Mouse (Mus musculus) myocyte (in vitro differentiated cells): ENCODE results near the gene Rasa4. TPM values are rescaled to one million over a fixed set of nuclear protein-coding genes. Genes with fewer than 3 reads are reported as not detected.
A peak's percentile ranks its signal among the peaks of the same experiment; 100 is the strongest.

ENCODE experiments used
- H3K27me3 ChIP-seq: one replicate; pipeline ENCODE4 v1.6.1; 2011; ENCODE audit not compliant: control insufficient read depth, insufficient read depth, insufficient read length
- H3K36me3 ChIP-seq: one replicate; pipeline ENCODE4 v1.6.1; 2011; ENCODE audit not compliant: control insufficient read depth, insufficient read depth
- H3K4me2 ChIP-seq: one replicate; pipeline ENCODE4 v1.6.1; 2011; ENCODE audit warnings: low read depth, control low read depth
- H3K4me3 ChIP-seq: one replicate; pipeline ENCODE4 v1.5.1; 2011; ENCODE audit warnings: mild to moderate bottlenecking, control low read depth, moderate library complexity
- H3K79me2 ChIP-seq: one replicate; pipeline ENCODE4 v1.6.1; 2011; ENCODE audit not compliant: control insufficient read depth, insufficient read depth
- H3ac ChIP-seq: one replicate; pipeline ENCODE4 v1.6.1; 2011; ENCODE audit not compliant: control insufficient read depth, insufficient read length
- CEBPB ChIP-seq: IDR thresholded peaks from 2 replicates; pipeline ENCODE4 v1.6.1; 2011; ENCODE audit warnings: mild to moderate bottlenecking, moderate library complexity; ENCODE audit not compliant: poor library complexity, insufficient read depth, severe bottlenecking
- E2F4 ChIP-seq: IDR thresholded peaks from one replicate; pipeline ENCODE4 v1.6.1; 2011; ENCODE audit warnings: mild to moderate bottlenecking, control low read depth, moderate library complexity; ENCODE audit not compliant: insufficient read depth
- MAX ChIP-seq: IDR thresholded peaks from one replicate; pipeline ENCODE4 v1.6.1; 2011; ENCODE audit warnings: low read depth, mild to moderate bottlenecking, control low read depth
- MYOD1 ChIP-seq, 3 experiments: IDR thresholded peaks; one replicate each; pipeline ENCODE4 v1.6.1; 2011; ENCODE audit warnings: control low read depth in 2 of 3, low read depth in 2 of 3, mild to moderate bottlenecking in 2 of 3, moderate library complexity in 1 of 3; ENCODE audit not compliant: insufficient read length in 2 of 3, control insufficient read depth in 1 of 3
- MYOG ChIP-seq, 3 experiments: IDR thresholded peaks; one replicate each; pipeline ENCODE4 v1.6.1; 2011; ENCODE audit warnings: control low read depth in 2 of 3, low read depth in 2 of 3, mild to moderate bottlenecking in 2 of 3; ENCODE audit not compliant: insufficient read length in 2 of 3, control insufficient read depth in 1 of 3, insufficient read depth in 1 of 3
- POLR2A ChIP-seq: IDR thresholded peaks from one replicate; pipeline ENCODE4 v1.6.1; 2011; ENCODE audit warnings: low read depth, mild to moderate bottlenecking, control low read depth, moderate library complexity; ENCODE audit not compliant: insufficient read length
- POLR2AphosphoS2 ChIP-seq: IDR thresholded peaks from one replicate; pipeline ENCODE4 v1.6.1; 2011; ENCODE audit warnings: low read depth, control low read depth; ENCODE audit not compliant: insufficient read length
- REST ChIP-seq: IDR thresholded peaks from one replicate; pipeline ENCODE4 v1.6.1; 2011; ENCODE audit warnings: mild to moderate bottlenecking, control low read depth, moderate library complexity; ENCODE audit not compliant: insufficient read depth, insufficient read length
- SRF ChIP-seq: IDR thresholded peaks from one replicate; pipeline ENCODE4 v1.6.1; 2011; ENCODE audit warnings: low read depth; ENCODE audit not compliant: control insufficient read depth, insufficient read length
- TCF12 ChIP-seq: IDR thresholded peaks from one replicate; pipeline ENCODE4 v1.6.1; 2011; ENCODE audit warnings: mild to moderate bottlenecking, control low read depth; ENCODE audit not compliant: poor library complexity, insufficient read depth, severe bottlenecking
- TCF3 ChIP-seq: IDR thresholded peaks from one replicate; pipeline ENCODE4 v1.6.1; 2011; ENCODE audit warnings: low read depth, control low read depth; ENCODE audit not compliant: insufficient read length
- USF1 ChIP-seq: IDR thresholded peaks from one replicate; pipeline ENCODE4 v1.6.1; 2011; ENCODE audit warnings: low read depth, mild to moderate bottlenecking, control low read depth, moderate library complexity
- polyA plus RNA-seq: library from polyadenylated mRNA; unstranded; fragments of >200 nt; fragmentation: generic; extraction: Trizol; gene quantifications from one replicate; pipeline ENCODE4 v1.2.1, GENCODE M21; 2012; ENCODE audit warnings: missing spikeins

The Rasa4 gene
- polyA plus RNA-seq, 1 experiment = 26.9 TPM

DNA sequence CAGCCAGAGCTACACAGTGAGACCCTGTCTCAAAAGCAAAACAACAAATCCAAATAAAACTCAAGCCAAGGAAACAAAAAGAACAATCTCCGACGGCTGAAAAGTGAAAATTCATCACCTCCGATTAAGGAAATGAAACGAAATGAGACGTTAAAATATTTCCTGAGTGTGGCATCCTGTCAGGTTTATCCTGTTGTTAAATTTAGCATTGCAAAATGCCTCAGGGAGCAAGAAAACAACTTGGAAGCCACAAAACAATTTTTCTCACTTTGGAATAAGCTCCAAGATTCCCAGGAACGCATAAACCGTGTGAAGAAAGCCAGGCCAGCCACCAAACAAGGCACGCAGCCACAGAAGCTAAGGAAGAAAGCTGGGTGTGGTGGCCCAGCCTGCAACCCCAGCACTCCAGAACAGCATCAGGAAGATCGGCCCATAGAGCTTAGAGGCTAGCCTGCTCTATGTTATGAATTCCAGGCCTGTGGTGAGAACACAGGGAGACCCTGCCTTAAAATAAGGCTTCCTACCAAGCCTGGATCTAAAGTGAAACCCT lies 6.6 kb upstream of the Rasa4 start:
- H3K36me3 ChIP-seq = no peaks in the 10 kb centered on the region
- H3K4me3 ChIP-seq = no peak overlapping the region
- H3ac ChIP-seq = no peak overlapping the region
- no peaks in the 10 kb centered on the region for H3K27me3 ChIP-seq
- no peaks in the 10 kb centered on the region for H3K79me2 ChIP-seq
- no peak overlapping the region for H3K4me2 ChIP-seq
- no peak for TF ChIP-seq MAX
- TF ChIP-seq CEBPB = no peak
- no peak for TF ChIP-seq MYOD1 (IDR thresholded peaks at IDR 0.05; ENCODE audit: control insufficient read depth in 1 of 3, insufficient read length in 2 of 3, low read depth in 2 of 3)
- no peak for TF ChIP-seq USF1
- no peak for TF ChIP-seq SRF
- TF ChIP-seq REST = no peak
- TF ChIP-seq E2F4 = no peak
- TF ChIP-seq POLR2A = no peak

- Histone ChIP-seq H3K27me3 (no peaks in the 10 kb centered on the region), H3K4me3 (no peak overlapping the region), H3K36me3 (no peaks in the 10 kb centered on the region), H3ac (no peak overlapping the region), H3K4me2 (no peak overlapping the region), H3K79me2 (no peaks in the 10 kb centered on the region)
- TF ChIP-seq SRF (no peak), CEBPB (no peak), E2F4 (no peak), TCF12 (no peak)
These were observed 5.6 kb upstream of the Rasa4 start for GRCm38 (mm10) chr5:136078136-136078535.

DNA sequence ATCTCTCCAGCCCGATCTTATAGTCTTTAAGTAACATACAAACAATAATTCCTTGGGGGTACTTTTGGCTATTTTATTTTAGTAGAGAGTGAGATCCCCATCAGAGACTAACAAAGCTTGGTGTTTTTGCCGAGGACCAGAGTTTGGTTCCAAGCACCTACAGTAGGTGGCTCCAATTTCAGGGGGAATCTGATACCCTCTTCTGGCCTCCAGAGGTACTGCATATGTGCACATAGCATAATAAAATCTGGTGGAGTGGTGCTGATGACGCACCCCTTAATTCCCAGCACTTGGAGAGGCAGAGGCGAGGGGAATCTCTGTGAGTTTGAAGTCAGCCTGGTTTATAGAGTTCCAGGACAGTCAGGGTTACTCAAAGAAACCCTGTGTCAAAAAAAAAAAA lies 1.4 kb upstream of the Rasa4 start:
- no peaks in the 10 kb centered on the region for H3K27me3 ChIP-seq
- H3K79me2 ChIP-seq = peaks cover 12% of the 10 kb centered on the region
- no peaks in the 10 kb centered on the region for H3K36me3 ChIP-seq
- no peak overlapping the region for H3ac ChIP-seq
- TF ChIP-seq REST (no peak), TCF3 (no peak), USF1 (no peak), SRF (no peak), POLR2A (no peak), MAX (no peak), POLR2AphosphoS2 (no peak), TCF12 (no peak), MYOG (IDR thresholded peaks at IDR 0.05; ENCODE audit: control insufficient read depth in 1 of 3, insufficient read depth in 1 of 3, insufficient read length in 2 of 3, low read depth in 2 of 3) (no peak), MYOD1 (IDR thresholded peaks at IDR 0.05; ENCODE audit: control insufficient read depth in 1 of 3, insufficient read length in 2 of 3, low read depth in 2 of 3) (no peak), CEBPB (no peak), E2F4 (no peak)
- no peak overlapping the region for H3K4me3 ChIP-seq
- H3K4me2 ChIP-seq = no peak overlapping the region

DNA sequence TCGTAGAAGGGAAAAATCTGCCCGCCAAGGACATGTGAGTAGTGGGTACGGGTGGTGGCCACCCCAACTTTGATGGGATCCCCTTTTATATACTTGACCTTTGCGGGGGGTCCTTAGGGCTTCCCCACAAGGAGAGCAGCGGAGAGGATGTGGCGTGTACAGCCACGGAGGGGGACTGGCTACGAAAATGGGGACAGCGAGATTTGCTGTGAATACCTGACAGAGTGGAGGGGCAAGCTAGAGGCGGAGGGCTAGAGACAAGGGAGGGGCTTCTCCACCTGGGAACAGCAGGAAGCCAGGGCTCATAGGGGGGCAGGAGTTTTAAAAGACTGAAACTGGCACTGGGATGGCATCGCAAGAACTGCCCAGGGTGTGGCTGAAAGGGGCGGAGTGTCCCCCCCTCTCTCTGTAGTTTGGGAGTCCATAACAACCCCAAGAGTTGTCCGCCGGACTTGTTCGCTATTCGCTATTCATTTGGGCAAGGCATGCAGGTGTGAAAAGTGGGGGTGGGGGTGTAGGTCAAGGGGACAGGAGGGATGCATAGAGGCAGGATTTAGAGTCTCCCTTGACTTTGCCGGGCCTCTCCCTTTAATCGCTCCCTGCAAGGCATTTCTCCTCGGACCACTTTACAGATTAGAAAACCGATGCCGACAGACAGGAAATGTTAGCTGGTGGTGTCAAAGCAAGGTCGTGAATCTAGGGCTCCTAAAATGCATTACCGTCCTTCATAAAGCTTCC lies 597 bp downstream of the Rasa4 start:
- Histone ChIP-seq H3K27me3 (no peaks in the 10 kb centered on the region), H3ac (peak overlapping the region; percentile 31), H3K4me2 (peak overlapping the region; percentile 88), H3K36me3 (no peaks in the 10 kb centered on the region), H3K79me2 (peaks cover 12% of the 10 kb centered on the region), H3K4me3 (peak overlapping the region; percentile 68)
- TF ChIP-seq SRF (no peak), MYOG (IDR thresholded peaks at IDR 0.05; ENCODE audit: control insufficient read depth in 1 of 3, insufficient read depth in 1 of 3, insufficient read length in 2 of 3, low read depth in 2 of 3) (no peak), E2F4 (no peak), POLR2A (no peak), TCF3 (no peak), POLR2AphosphoS2 (no peak)

DNA sequence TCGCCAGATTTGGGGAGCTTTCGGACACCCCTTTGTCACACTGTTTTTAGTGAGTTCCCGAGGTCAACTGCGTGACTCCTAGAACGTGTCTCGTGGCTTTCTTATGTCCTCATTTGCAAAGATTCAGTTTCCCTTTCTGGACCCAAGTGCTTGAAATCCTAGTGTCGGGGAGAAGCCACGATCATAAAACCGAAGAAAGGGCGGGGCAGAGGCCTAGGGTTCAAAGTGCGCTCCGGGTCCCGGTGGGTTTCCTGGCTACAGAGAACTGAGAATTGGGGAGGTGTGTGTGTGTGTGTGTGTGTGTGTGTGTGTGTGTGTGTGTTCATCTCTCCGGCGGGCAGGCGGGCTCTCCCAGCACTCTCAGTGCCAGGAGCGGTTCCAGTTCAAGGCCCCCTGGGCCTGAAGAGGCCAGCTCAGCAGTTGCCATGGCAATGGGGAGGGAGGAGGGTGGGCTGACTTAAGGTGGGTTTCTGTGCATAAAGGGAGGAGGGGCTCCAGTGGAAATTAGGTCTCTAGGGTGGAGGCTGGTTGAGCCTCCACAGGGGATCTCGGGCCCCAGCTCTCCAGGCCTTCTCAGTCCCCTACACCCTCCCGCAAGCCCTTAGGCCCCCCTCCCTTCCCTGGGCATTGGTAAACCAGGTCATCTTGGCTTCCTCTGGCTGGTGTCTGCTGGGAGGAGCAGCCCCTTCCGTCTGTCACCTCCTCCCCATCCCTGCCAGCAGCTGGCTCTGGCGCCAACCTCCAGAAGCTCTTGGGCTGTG lies 1.4 kb downstream of the Rasa4 start:
- Histone ChIP-seq H3K27me3 (no peaks in the 10 kb centered on the region), H3K4me2 (peak overlapping the region; percentile 88), H3ac (no peak overlapping the region), H3K36me3 (no peaks in the 10 kb centered on the region), H3K4me3 (peak overlapping the region; percentile 68), H3K79me2 (peaks cover 12% of the 10 kb centered on the region)
- TF ChIP-seq TCF3 = no peak
- TF ChIP-seq E2F4 = no peak
- no peak for TF ChIP-seq POLR2A
